Mouse (Mus musculus): ENCODE results near the gene Barhl1.

Gene Barhl1

GRCm38 (mm10) chr2:28912039-28912700 lies 4.3 kb downstream of the Barhl1 start:
- no peak for DNase-seq (ENCODE audit: extremely low spot score, low read depth, low spot score)

DNA sequence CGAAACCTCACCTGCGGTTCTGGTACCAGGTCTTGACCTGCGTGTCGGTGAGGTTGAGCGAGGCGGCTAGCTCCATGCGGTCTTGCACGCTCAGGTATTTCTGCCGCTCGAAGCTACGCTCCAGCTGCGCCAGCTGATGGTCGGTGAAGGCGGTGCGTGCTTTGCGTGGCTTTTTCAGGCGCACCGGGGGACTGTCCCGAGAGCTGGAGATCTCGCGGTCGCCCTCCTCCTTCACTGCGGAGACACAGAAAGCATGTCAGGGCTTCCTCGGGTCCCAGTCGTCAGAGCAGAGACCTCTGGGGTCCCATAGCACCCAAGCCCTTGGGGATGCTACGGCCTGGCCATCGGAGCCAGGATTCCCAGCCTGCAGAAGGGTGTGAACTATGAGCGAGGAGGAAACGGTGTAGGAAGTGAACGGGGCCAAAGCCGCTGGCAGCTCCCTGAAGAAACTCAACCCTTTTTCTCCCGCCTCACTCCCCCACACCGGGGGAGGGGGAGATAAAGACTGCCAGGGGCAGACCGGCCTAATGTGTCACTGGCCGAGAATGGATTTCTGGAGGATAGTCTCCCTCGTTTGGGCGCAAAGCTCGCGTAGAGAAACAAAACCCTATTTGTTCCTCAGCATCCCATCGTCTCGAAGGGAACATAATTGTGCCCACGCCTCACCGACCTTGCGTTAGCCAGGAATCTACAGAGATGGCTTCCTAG lies 5.0 kb downstream of the Barhl1 start:
- no peak for DNase-seq (ENCODE audit: extremely low spot score, low read depth, low spot score)

DNA sequence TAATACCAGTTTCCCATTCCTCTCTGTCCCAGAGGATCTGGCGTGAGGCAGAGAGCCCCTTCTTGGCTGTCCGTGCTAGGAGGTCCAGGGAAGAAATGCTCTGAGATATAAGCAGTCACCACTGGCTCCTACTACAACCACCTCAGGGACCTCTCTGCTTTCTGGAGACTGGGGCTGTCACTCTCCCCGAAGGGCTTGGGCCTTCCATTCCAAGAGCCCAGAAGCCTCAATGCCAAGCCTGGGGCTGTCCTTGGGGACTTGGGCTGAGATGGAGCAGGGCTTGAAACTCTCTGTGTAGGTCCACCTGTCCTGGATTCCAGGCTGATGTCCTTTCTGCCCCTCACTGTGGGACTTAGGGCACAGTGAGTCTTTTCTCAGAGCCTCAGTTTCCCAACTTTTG lies 5.6 kb downstream of the Barhl1 start:
- DNase-seq (ENCODE audit: extremely low spot score, low read depth, low spot score) = no peak

DNA sequence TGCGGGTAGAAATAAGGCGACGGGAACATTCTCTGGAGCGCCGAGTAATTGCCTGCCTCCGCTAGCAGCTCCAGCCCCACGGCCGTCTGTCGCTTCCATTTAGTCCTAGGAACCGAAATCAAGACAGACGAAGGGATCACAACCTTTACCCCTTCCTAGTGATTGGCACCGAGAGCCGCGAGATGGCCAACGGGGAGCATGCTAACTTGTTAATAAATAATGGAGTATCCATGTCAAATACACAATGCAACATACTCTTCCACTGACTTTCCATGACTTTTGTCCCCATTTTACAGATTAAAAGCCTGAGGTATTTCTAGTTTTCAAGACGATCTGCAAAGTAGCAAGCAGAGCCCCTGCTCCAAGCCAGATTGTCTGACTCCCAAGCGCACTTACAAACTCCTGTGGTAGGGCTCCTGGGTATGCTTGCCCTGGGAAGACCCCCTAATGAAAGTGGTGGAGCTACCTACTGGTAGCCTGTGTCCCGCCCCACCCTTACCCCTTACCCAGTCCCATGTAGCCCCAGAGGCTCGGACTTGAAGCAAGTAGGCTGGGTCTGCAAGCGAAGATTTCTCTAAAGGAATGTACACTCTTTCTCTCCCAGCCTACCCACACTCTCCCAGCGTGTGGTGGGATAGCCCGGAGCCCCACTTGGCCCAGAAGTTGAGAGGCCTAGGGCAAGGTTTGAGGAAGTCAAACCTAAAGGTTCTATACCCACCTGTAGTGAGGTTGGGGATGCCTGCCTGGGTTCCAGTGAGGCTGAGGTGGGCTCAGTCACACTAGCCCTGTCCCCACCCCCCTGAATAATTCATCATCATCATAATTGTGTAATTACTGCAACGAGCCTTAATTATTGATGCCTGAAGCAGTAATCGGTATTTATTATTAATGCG lies 6.4 kb downstream of the Barhl1 start:
- DNase-seq (ENCODE audit: extremely low spot score, low read depth, low spot score) = no peak

GRCm38 (mm10) chr2:28909186-28909817 lies 7.2 kb downstream of the Barhl1 start:
- DNase-seq (ENCODE audit: extremely low spot score, low read depth, low spot score) = no peak

- no peak for DNase-seq (ENCODE audit: extremely low spot score, low read depth, low spot score)
Measured at GRCm38 (mm10) chr2:28908389-28909153, 7.9 kb downstream of the Barhl1 start.

DNA sequence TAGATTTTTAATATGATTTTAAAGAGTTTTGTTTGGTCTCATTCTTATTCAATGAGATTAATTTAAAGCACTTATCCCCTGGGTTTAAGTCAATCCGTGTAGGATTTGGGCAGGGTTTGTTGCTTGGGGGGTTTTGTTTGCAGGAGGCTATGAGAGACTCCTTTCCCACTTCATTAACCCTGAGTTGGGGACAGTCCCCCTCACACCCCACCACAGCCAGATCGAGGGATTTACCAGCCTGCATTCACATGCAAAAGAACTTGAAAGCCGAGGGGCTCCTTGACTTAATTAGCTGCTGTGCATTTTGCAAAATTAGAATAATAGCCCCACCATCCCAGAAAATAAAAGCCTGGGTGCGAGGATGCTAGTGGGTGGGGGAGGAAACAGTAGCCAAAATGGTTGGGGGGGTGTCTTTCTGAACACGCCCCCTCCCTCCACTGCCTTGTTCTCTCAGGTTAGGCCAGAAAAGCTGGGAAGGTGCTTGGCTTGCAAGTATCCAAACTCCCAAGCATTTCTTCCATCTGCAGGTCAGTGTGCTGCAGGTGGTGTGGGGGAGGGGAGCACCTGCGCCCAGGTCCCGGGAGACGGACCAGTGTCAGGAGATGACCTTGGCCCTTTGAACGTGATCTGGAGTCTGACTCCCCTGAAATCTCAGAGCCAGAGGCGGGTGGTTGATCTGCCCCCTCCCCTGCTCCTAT lies 8.6 kb downstream of the Barhl1 start:
- DNase-seq (ENCODE audit: extremely low spot score, low read depth, low spot score) = no peak

GRCm38 (mm10) chr2:28905561-28905960 lies 10.9 kb downstream of the Barhl1 start:
- DNase-seq (ENCODE audit: extremely low spot score, low read depth, low spot score) = no peak

- no peak for DNase-seq (ENCODE audit: extremely low spot score, low read depth, low spot score)
Measured at GRCm38 (mm10) chr2:28904786-28905185, 11.7 kb downstream of the Barhl1 start.

DNA sequence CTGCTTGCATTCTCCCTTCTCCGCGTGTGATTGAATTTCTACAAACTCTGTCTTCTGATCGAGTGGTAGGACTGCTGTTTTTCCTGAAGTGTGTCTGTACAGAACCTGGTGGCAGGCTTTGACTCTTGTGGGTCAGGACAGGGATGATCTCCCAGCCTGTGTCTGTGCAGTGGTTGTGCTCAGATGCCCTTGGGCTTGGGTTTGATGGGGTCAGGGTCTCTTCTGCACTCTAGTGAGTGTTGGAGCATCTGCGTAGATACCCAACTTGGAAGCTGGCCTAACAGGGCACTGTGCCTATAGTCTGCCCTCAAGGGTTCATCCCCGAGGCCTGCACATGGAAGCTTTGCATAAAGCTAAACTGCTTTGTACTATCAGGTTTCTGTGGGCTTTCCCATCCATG lies 12.6 kb downstream of the Barhl1 start:
- DNase-seq (ENCODE audit: extremely low spot score, low read depth, low spot score) = no peak

DNA sequence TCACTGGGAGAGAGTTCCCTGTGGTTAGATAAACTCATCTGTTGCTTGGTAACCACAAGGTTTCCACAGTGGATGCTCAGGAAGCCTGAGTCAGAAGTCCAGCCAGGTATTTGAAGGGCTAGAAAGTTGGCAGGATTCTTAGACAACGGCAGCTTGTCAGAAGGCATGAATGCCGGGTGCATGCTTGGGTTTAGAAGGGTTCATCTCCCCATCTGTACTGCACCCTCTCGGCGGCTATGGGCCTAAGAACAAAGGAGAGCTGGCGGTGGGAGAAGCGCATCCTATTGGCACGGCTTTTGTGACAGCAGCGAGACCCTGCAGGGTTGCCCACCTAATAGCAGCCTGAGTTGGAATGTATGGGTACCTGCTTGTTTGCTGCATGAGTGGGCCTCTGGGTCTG lies 14.2 kb downstream of the Barhl1 start:
- DNase-seq (ENCODE audit: extremely low spot score, low read depth, low spot score) = no peak

DNA sequence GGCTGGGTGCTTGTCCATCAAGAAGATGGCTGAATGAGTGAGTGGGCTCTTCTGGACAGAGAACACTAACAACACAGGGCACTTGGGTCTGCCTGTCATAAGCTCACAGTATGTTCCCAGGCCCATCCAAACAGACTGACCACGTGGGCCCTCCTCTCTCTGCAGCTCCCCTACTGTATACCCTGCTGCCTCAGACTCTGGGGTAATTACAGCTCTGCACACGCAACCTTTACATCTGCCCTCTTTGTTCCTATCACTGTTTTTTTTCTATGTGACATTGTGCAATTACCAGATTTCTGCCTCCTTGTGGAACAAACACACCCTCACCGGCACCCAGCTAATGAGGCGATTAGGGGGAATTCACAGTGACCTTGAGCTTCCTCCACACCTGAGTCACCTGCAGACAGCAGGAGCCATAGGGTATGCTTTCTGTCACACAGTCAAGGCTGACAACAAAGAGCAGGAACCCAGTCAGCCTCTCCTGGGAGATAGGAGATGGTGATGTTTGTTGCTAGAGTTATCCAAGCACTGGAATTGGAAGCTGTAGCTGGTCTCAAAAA lies 19.0 kb downstream of the Barhl1 start:
- DNase-seq (ENCODE audit: extremely low spot score, low read depth, low spot score) = no peak

DNA sequence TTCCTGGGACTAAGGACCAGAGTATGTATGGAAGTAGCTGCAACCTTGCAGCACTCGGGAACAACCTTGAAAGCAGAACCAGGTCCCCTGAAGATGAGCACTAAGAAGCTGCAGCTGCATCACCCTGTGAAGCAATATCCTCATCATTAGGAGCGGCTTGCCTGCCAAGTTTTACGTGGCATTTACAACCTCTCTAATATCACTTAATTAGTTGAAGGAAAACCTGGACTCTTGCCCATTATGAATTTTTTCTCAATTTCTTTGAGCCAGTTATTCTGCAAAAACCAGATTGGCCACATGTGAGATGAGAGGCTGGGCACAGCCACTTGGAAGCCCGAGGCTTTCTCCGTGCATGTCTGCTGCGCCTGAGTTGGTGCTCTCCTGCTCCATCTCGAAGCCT lies 20.6 kb downstream of the Barhl1 start:
- DNase-seq (ENCODE audit: extremely low spot score, low read depth, low spot score) = no peak

- DNase-seq (ENCODE audit: extremely low spot score, low read depth, low spot score) = no peak
Measured at GRCm38 (mm10) chr2:28893526-28893925, 22.9 kb downstream of the Barhl1 start.

DNA sequence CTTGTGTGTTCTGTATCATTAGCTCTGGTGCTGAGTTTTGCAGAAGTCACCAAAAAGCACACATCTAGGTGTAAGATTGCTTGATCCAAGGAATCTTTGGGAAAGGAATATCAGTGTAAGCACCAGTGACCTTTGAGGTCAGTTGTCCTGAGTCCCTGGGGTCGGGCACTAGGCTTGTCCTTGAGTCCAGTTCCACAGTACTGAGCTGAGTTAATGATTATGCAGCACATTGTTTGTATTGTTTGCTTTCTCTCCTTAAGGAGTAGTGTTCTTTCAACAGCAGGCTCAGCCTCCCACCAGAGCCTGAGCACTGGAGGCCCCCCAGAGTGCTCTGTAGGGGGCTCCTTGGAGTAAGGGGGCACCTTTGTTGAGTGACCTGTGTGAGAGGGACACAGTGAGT lies 23.7 kb downstream of the Barhl1 start:
- DNase-seq (ENCODE audit: extremely low spot score, low read depth, low spot score) = no peak

- DNase-seq (ENCODE audit: extremely low spot score, low read depth, low spot score) = no peak
Measured at GRCm38 (mm10) chr2:28884914-28885313, 31.6 kb downstream of the Barhl1 start.

DNA sequence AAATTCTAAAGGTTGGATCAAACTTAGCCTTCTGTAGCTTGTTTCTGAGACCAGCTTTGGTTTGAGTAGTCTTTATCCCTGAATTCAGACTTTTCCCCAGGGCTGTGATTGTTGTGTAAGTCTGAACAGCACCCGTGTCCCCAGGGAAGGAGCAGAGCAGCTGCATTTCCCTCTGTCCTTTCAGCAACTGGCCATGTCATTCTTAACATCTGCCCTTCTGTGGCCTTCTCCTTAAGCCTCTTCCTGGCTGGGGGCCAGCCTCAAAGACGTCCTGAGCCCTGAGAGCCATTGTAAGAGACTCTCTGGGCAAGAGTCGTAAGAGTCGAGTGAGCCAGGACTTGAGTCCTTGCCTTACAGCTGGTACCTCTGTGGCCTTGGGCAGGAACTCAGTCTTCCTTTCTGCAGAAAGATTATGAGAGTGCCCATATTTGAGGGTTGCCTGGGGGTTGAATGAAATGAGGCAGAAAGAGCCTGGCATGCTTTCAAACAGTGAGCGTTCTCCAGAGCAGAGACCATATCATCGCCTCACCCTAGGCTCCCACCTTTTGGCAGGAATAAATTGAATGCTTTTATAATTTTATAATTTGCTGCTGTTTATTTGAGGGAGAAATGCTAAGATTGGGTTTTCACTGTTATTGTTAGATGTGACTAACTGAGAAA lies 33.5 kb downstream of the Barhl1 start:
- DNase-seq (ENCODE audit: extremely low spot score, low read depth, low spot score) = no peak

DNA sequence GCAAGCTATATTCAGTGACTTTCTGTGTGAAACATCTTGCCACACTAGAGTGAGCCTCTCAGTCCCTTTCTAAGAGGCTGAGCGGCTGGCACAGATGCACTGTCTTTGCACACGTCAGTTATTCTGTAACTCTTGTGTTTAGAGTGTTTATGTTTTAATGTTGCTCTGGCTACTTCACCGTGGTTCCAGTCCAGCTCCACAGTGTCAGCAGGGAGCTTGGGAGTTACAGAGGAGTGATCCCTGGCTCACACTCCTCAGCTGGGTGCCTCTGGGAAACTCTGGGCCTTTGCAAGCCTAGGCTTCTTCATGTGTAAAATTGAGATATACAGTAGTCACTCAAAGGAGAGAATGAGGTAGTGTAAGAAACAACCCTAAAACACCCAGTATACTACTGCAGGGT lies 34.4 kb downstream of the Barhl1 start:
- no peak for DNase-seq (ENCODE audit: extremely low spot score, low read depth, low spot score)

- DNase-seq (ENCODE audit: extremely low spot score, low read depth, low spot score) = no peak
Measured at GRCm38 (mm10) chr2:28881275-28881674, 35.2 kb downstream of the Barhl1 start.
